9 mouse cellular contexts compared by ENCODE assay signal in the genomic region with DNA sequence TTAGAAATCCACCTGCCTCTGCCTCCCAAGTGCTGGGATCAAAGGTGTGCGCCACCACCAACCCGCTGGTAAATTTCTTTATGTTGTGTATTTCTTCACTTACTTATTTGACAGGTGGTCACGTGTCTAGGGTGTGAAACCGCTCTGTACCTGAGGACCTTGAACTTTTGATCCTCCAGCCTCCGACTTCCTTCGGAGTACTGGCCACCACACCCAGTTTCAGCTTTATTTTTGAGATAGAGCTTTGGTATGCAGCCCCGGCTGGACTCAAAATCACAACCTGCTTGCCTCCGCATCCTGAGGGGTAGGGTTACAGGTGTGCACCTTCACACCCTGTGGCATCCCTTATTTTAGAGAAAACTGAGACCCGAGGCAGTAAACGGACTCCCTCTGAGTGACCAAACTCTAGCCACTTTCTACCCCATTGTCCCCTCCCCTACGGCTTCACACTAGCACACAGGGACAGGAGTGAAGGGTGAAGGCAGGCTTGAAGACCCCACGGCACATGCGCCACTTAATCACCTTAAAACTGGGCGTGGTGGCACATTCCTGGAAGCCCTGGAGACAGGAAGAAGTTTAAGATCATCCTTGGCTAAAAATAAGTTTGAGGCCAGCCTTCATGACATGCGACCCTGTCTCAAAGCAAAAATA. TPM values are rescaled to one million over a fixed set of nuclear protein-coding genes. Genes with fewer than 3 reads are reported as not detected.
DNase-seq lines count a peak whose midpoint lies in the region; ATAC-seq and TF ChIP-seq lines count a peak whose summit lies in the region.
"Had no signal": no experiment of that assay in that cellular context is flagged by ENCODE, and none has a peak within 500 bp of the region (broad histone marks: within the 10 kb centered on the region; RNA-seq: fewer than 3 reads in every experiment).

No protein-coding gene starts in this region.

- TF ChIP-seq POLR2A in kidney, adult 2 months (IDR thresholded peaks at IDR 0.05; ENCODE audit: low read depth, low read length): no peak

- 57% methylated on average over 15 of the region's 15 CpGs for WGBS in kidney, adult 2 months
- 77% methylated on average over 15 of the region's 15 CpGs for WGBS in intestine, embryonic 14.5 days
- 92% methylated on average over 15 of the region's 15 CpGs for WGBS in hindbrain, embryonic 16.5 days
- 89% methylated on average over 15 of the region's 15 CpGs for WGBS in forebrain, embryonic 12.5 days

- DNase-seq in kidney, adult 2 months: no peak
- no peak for DNase-seq in kidney, postnatal 10 days
- DNase-seq in 3134 (ENCODE audit: extremely low read depth, insufficient read length, low spot score): peak; percentile 12
- DNase-seq in intestine, embryonic 14.5 days (ENCODE audit: low spot score): no peak
- DNase-seq in spleen, postnatal 36 days (ENCODE audit: low spot score in 2 of 2): no peak
- DNase-seq: cerebellum, postnatal 25 days had no signal

- TF ChIP-seq CTCF in kidney, adult 2 months (conservative IDR thresholded peaks at IDR 0.05; ENCODE audit: insufficient read depth, insufficient read length, low read depth, low read length): no peak

- peak; percentile 6 for ATAC-seq in CD4-positive, CD25-positive, alpha-beta regulatory T cell, adult 4 months
- ATAC-seq in intestine, embryonic 14.5 days (replicated peaks; ENCODE audit: low FRiP score, low TSS enrichment, low read depth): 0 out of 2 replicates have a peak, but pooled peaks have one; percentile 15
- no peak for ATAC-seq in hindbrain, embryonic 16.5 days
- ATAC-seq in forebrain, embryonic 12.5 days (ENCODE audit: low FRiP score): no peak

- no peaks in the 10 kb centered on the region for H3K27me3 ChIP-seq in kidney, adult 2 months (replicated peaks; ENCODE audit: control insufficient read depth, insufficient read depth, low read length)
- no peaks in the 10 kb centered on the region for H3K27me3 ChIP-seq in intestine, embryonic 14.5 days (replicated peaks; ENCODE audit: control insufficient read depth, insufficient read depth, low read length)
- no peaks in the 10 kb centered on the region for H3K27me3 ChIP-seq in hindbrain, embryonic 16.5 days (replicated peaks; ENCODE audit: control insufficient read depth, insufficient read depth, low read length)
- H3K27me3 ChIP-seq in forebrain, embryonic 12.5 days: no peaks in the 10 kb centered on the region

- no peak overlapping the region for H3K9ac ChIP-seq in intestine, embryonic 14.5 days (ENCODE audit: low read length)
- no peak overlapping the region for H3K9ac ChIP-seq in hindbrain, embryonic 16.5 days (ENCODE audit: low read depth, low read length)
- no peak overlapping the region for H3K9ac ChIP-seq in forebrain, embryonic 12.5 days

- H3K4me2 ChIP-seq in intestine, embryonic 14.5 days (ENCODE audit: low read length): peak overlapping the region; percentile 6; the same call in 1 of the 2 replicates
- no peak overlapping the region for H3K4me2 ChIP-seq in hindbrain, embryonic 16.5 days (ENCODE audit: low read length)
- no peak overlapping the region for H3K4me2 ChIP-seq in forebrain, embryonic 12.5 days

- peaks cover 4% of the 10 kb centered on the region for H3K4me1 ChIP-seq in kidney, adult 2 months (ENCODE audit: control insufficient read depth, insufficient read depth, low read length)
- H3K4me1 ChIP-seq in intestine, embryonic 14.5 days (replicated peaks; ENCODE audit: control insufficient read depth, insufficient read depth, low read length): no peaks in the 10 kb centered on the region
- H3K4me1 ChIP-seq in hindbrain, embryonic 16.5 days (ENCODE audit: control insufficient read depth, insufficient read depth, low read depth, low read length): no peaks in the 10 kb centered on the region
- 0 out of 2 replicates have a peak, but pooled peaks cover 3% of the 10 kb centered on the region for H3K4me1 ChIP-seq in forebrain, embryonic 12.5 days

- H3K27ac ChIP-seq in kidney, adult 2 months (ENCODE audit: insufficient read depth, low read depth, low read length): peak overlapping the region; percentile 82; the same call in 1 of the 2 replicates
- H3K27ac ChIP-seq in intestine, embryonic 14.5 days (ENCODE audit: low read depth): no peak overlapping the region
- no peak overlapping the region for H3K27ac ChIP-seq in hindbrain, embryonic 16.5 days (ENCODE audit: low read depth, low read length)
- H3K27ac ChIP-seq in forebrain, embryonic 12.5 days: no peak overlapping the region

- H3K36me3 ChIP-seq in kidney, adult 2 months (ENCODE audit: control insufficient read depth, insufficient read depth, low read length): no peaks in the 10 kb centered on the region
- no peaks in the 10 kb centered on the region for H3K36me3 ChIP-seq in intestine, embryonic 14.5 days (ENCODE audit: control insufficient read depth, insufficient read depth, low read length)
- H3K36me3 ChIP-seq in hindbrain, embryonic 16.5 days (ENCODE audit: control insufficient read depth, insufficient read depth, low read length): no peaks in the 10 kb centered on the region
- H3K36me3 ChIP-seq in forebrain, embryonic 12.5 days (replicated peaks): no peaks in the 10 kb centered on the region

- H3K4me3 ChIP-seq in kidney, adult 2 months (ENCODE audit: insufficient read depth, low read depth, low read length): peak overlapping the region; percentile 27; the same call in 1 of the 2 replicates
- no peak overlapping the region for H3K4me3 ChIP-seq in intestine, embryonic 14.5 days (ENCODE audit: low read depth, low read length)
- no peak overlapping the region for H3K4me3 ChIP-seq in hindbrain, embryonic 16.5 days (ENCODE audit: low read length)
- no peak overlapping the region for H3K4me3 ChIP-seq in forebrain, embryonic 12.5 days (replicated peaks)

- no peaks in the 10 kb centered on the region for H3K9me3 ChIP-seq in intestine, embryonic 14.5 days (ENCODE audit: control insufficient read depth, low read length)
- no peaks in the 10 kb centered on the region for H3K9me3 ChIP-seq in hindbrain, embryonic 16.5 days (ENCODE audit: control insufficient read depth, low read length)
- no peaks in the 10 kb centered on the region for H3K9me3 ChIP-seq in forebrain, embryonic 12.5 days

RNA-seq across cellular contexts. Expression of a gene that starts 33.3 kb away (rescaled TPM):
- polyA plus RNA-seq in kidney, adult 2 months (2012; rRNA removed): 15.5 and 17.8 TPM in 2 replicates
- 10 to 100 TPM; 30.2 to 44.0 TPM for polyA plus RNA-seq in CD4-positive, CD25-positive, alpha-beta regulatory T cell, adult 4 months (2017; shearing (Covaris generic))
- polyA plus RNA-seq in intestine, embryonic 14.5 days (2014; fragmentation: Nextera tagmentation; extraction: Ambion mirVana): 24.2 and 26.4 TPM in 2 replicates
- polyA plus RNA-seq in hindbrain, embryonic 16.5 days (2015; fragmentation: Nextera tagmentation; extraction: Ambion mirVana): 13.7 and 16.9 TPM in 2 replicates
- 23.4 and 24.2 TPM in 2 replicates for polyA plus RNA-seq in forebrain, embryonic 12.5 days (2016; fragmentation: Nextera tagmentation; extraction: Ambion mirVana)

Comparison
In these comparisons a context has a peak if more than half of its experiments do, and no peak if none do; other contexts are left out.
1. ATAC-seq: peak in CD4-positive, CD25-positive, alpha-beta regulatory T cell, adult 4 months (single experiment) and intestine, embryonic 14.5 days (single experiment); none in hindbrain, embryonic 16.5 days (single experiment) and forebrain, embryonic 12.5 days (single experiment).